Mouse (Mus musculus) lung, adult 2 months (tissue): Measurements from ENCODE around the gene Ccnl1. TPM values are rescaled to one million over a fixed set of nuclear protein-coding genes. Genes with fewer than 3 reads are reported as not detected.

ENCODE experiments used
- DNase-seq: peaks from one replicate; pipeline ENCODE4 v3.0.0; 2022
- H3K4me1 ChIP-seq: fragments of 200-500 bp; 2 replicates; pipeline ENCODE4 v1.6.1; 2011; ENCODE audit warnings: low read length; ENCODE audit not compliant: control insufficient read depth, insufficient read depth
- H3K4me3 ChIP-seq: fragments of 200-500 bp; replicated peaks from 2 replicates; pipeline ENCODE3; 2011; ENCODE audit warnings: low read depth, mild to moderate bottlenecking, control low read depth, low read length; ENCODE audit errors: extremely low read depth
- CTCF ChIP-seq: fragments of 200-500 bp; IDR thresholded peaks from 2 replicates; pipeline ENCODE4 v1.5.1; 2011; ENCODE audit warnings: mild to moderate bottlenecking, low read length, control low read depth; ENCODE audit not compliant: insufficient read depth
- POLR2A ChIP-seq: fragments of 200-500 bp; IDR thresholded peaks from 2 replicates; pipeline ENCODE4 v1.6.1; 2011; ENCODE audit warnings: low read depth, mild to moderate bottlenecking, control low read depth, low read length, borderline replicate concordance; ENCODE audit errors: extremely low read depth
- WGBS: fragments of 180-500 bp; shearing (Covaris S2); methylation state at CpG from one replicate; pipeline ENCODE4 v1.1.7; 2018; 5-methylcytosine and 5-hydroxymethylcytosine counted together
- polyA plus RNA-seq: library from polyadenylated mRNA; depleted of rRNA; stranded (reverse); fragments of >200 nt; gene quantifications from 2 replicates; pipeline ENCODE4 v1.2.3, GENCODE M21; 2012

The Ccnl1 gene
- polyA plus RNA-seq, 1 experiment, result 51.4 TPM

GRCm38 (mm10) chr3:65911265-65911664, 46.8 kb downstream of the Ccnl1 start:
- Histone ChIP-seq H3K4me1 (no peaks in the 10 kb centered on the region), H3K4me3 (no peak overlapping the region)
- TF ChIP-seq POLR2A (no peak), CTCF (no peak)
- 87% methylated on average over 3 of the region's 3 CpGs for WGBS
- DNase-seq, result no peak

GRCm38 (mm10) chr3:65909454-65909853, 48.6 kb downstream of the Ccnl1 start:
- Histone ChIP-seq H3K4me3 (no peak overlapping the region), H3K4me1 (peaks cover 8% of the 10 kb centered on the region)
- DNase-seq, result no peak
- 92% methylated on average over 2 of the region's 2 CpGs for WGBS
- no peak for TF ChIP-seq CTCF
- no peak for TF ChIP-seq POLR2A

DNA sequence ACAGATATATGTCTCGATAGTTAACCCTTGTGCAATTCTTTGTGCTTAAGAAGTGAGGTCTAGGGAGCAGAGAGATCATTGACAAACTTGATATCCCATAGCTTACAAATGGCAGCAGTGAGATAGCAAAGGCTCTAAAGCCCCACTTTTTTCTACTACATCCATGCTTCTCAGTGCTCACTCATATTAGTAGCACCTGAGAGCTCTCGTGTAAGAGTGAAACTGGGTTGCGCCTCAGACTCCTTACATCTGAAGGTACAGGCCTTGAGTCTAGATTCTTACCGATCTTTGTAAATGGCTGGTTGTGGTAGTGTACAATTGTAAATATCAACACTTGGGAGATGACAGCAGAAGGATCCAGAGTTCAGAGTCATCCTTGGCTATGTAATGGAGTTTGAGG, 50.5 kb downstream of the Ccnl1 start:
- Histone ChIP-seq H3K4me3 (no peak overlapping the region), H3K4me1 (peaks cover 8% of the 10 kb centered on the region)
- no peak for DNase-seq
- TF ChIP-seq POLR2A (no peak), CTCF (no peak)
- WGBS, result 96% methylated on average over 4 of the region's 4 CpGs

DNA sequence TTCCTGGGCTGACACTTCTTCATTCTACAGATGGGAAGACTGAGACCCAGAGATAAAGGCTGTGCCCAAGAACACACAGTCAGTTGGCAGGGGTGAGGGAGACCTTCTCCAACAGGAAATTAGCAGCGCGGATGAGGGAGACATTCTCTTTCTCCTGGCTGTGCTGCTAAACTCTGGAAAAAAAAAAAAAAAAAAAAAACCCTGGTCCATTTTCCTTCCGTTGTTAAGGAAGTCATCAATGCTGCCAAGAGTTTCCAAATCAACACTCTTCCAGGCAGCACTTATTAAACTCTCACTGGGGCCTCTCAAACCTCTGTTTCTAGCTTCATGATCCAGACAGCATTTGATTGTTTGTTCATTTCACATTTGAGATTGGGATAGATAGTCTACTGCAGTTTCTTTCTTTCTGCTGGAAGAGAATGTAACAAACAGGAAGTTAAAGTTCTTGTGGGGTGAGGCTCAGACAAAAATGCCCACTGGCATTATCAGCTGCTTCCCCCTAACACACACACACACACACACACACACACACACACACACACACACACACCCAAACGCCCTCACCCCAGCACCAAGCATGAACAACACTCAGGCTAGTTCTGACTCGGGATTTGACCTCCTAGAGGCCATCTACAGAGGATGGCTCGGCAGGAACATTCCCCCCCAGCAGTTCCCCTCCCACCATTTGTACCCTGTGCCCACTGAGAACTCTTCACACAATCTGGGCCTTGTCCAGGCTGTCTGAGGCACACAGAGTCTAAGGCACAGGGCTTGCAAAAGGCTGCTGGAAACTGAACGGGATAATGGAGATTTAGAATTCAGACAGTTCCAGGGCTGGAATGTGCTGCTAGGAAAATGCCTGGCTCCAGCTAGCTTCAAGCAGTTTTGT, 52.5 kb downstream of the Ccnl1 start:
- TF ChIP-seq POLR2A (no peak), CTCF (no peak)
- H3K4me1 ChIP-seq, result peaks cover 8% of the 10 kb centered on the region
- 7% methylated on average over 7 of the region's 7 CpGs for WGBS
- H3K4me3 ChIP-seq, result no peak overlapping the region
- DNase-seq, result peak; percentile 12

- peaks cover 8% of the 10 kb centered on the region for H3K4me1 ChIP-seq
- no peak overlapping the region for H3K4me3 ChIP-seq
- no peak for DNase-seq
- TF ChIP-seq CTCF (no peak), POLR2A (no peak)
- WGBS, result 21% methylated on average over 6 of the region's 6 CpGs
These were observed 53.3 kb downstream of the Ccnl1 start for GRCm38 (mm10) chr3:65904711-65905110.

DNA sequence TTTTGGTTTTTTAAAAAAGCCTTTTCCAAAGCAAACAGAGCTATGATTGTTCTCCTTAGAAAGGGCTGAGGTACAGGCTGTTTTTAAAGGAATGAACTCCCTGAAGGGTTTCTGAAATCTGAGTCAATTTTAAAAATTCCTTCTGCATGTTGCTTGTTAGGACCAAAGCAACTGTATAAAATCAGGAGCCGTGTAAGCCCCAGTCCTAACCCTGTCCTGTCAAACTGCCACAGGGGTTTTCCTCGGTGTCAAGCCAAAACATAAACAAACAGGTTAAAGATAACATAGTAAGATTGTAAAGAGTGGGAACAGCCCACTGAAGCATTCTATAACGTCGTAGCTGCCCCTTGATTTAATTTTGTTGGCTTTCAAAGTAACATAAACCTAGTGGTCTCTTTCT, 53.9 kb downstream of the Ccnl1 start:
- H3K4me1 ChIP-seq, result peaks cover 8% of the 10 kb centered on the region
- DNase-seq, result no peak
- TF ChIP-seq POLR2A (no peak), CTCF (no peak)
- no peak overlapping the region for H3K4me3 ChIP-seq
- WGBS, result 28% methylated on average over 4 of the region's 4 CpGs

DNA sequence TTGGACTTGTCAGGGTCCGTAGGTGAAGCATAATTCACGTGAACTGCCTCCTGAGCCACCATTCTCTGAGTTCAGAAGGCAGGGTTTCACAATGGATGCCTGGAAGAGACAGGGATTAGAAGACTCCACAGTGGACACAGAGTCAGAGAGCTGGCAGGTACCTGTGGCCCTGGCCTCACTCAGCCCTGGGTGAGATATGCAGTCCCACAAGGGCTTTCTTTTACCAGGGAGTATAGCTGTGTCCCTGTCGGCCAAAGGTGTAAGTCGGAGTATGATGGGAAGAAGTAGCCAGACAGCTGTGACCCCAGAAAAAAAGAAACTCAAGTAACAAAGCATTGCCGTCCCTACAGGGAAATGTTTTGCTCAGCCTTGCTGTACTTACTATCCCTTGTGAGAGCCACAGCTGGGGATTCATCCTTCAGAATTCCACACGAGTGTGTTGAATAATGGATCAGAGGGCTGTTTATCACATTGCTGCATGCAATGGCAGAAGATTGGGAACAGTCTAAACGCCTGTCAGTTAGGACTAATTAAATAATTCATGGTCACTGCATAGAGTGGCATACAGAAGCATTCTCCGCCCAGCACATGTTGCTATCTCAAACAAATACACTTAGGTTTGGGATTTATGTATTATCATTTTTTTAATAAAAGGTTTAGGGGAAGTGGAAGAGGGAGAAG, 59.3 kb downstream of the Ccnl1 start:
- DNase-seq, result no peak
- WGBS, result 74% methylated on average over 8 of the region's 8 CpGs
- TF ChIP-seq CTCF (no peak), POLR2A (no peak)
- Histone ChIP-seq H3K4me1 (no peaks in the 10 kb centered on the region), H3K4me3 (no peak overlapping the region)

GRCm38 (mm10) chr3:65897233-65897993, 60.6 kb downstream of the Ccnl1 start:
- no peak for TF ChIP-seq POLR2A
- TF ChIP-seq CTCF, result no peak
- 40% methylated on average over 3 of the region's 3 CpGs for WGBS

More at GRCm38 (mm10) chr3:65897233-65897993, 60.6 kb downstream of the Ccnl1 start:
- no peak overlapping the region for H3K4me3 ChIP-seq
- no peak for DNase-seq
- H3K4me1 ChIP-seq, result no peaks in the 10 kb centered on the region
